Mouse (Mus musculus): Measurements from ENCODE around the gene G2e3. TPM values are rescaled to one million over a fixed set of nuclear protein-coding genes. Genes with fewer than 3 reads are reported as not detected.
A peak's percentile ranks its signal among the peaks of the same experiment; 100 is the strongest.

The G2e3 gene
- polyA plus RNA-seq (2012; rRNA removed) (19.2 and 20.3 TPM in 2 replicates), polyA plus RNA-seq (2014; fragmentation: Nextera tagmentation; extraction: Ambion mirVana) (26.9 and 28.3 TPM in 2 replicates)

- H3K9ac ChIP-seq (ENCODE audit: low read depth, low read length, severe bottlenecking): peak within 1 kb of the TSS; percentile 87
- peak within 1 kb of the TSS; percentile 91 for H3K27ac ChIP-seq (replicated peaks; ENCODE audit: low read depth, low read length)
- DNase-seq (ENCODE audit: low spot score) (peak; percentile 91), ATAC-seq (ENCODE audit: low FRiP score, low read depth) (peak; percentile 97)
- H3K36me3 ChIP-seq (ENCODE audit: control insufficient read depth, insufficient read depth, low read length): peaks cover 14% of the 10 kb centered on the region
- H3K9me3 ChIP-seq (ENCODE audit: control insufficient read depth, low read length): no peaks in the 10 kb centered on the region
- H3K4me3 ChIP-seq (replicated peaks; ENCODE audit: low read length): peak within 1 kb of the TSS; percentile 77
- peak; percentile 90; the same call in 1 of the 2 replicates for TF ChIP-seq POLR2A (IDR thresholded peaks at IDR 0.05; ENCODE audit: borderline replicate concordance, extremely low read depth, insufficient read depth, insufficient read length)
- H3K27me3 ChIP-seq (ENCODE audit: control insufficient read depth, insufficient read depth, low read length): no peaks in the 10 kb centered on the region
- peak within 1 kb of the TSS; percentile 67 for H3K4me2 ChIP-seq (replicated peaks; ENCODE audit: low read depth, low read length, severe bottlenecking)
- under 1% methylated on average over 70 of the region's 70 CpGs for WGBS
- H3K4me1 ChIP-seq (ENCODE audit: control insufficient read depth, insufficient read depth, low read length): peaks cover 10% of the 10 kb centered on the region; the same call in 1 of the 2 replicates
Observed at GRCm38 (mm10) chr12:51347988-51348697, at the start of gene G2e3. G2e3 (plus strand) TSS chr12:51348061.

GRCm38 (mm10) chr12:51323604-51324003 lies 24.3 kb upstream of the G2e3 start:
- no peak overlapping the region for H3K9ac ChIP-seq (ENCODE audit: low read depth, low read length, severe bottlenecking)
- no peak overlapping the region for H3K4me2 ChIP-seq (replicated peaks; ENCODE audit: low read depth, low read length, severe bottlenecking)
- no peaks in the 10 kb centered on the region for H3K9me3 ChIP-seq (ENCODE audit: control insufficient read depth, low read length)
- WGBS: 77% methylated on average over 3 of the region's 3 CpGs
- no peak overlapping the region for H3K27ac ChIP-seq (replicated peaks; ENCODE audit: low read depth, low read length)
- ATAC-seq (ENCODE audit: low FRiP score, low read depth) (no peak), DNase-seq (ENCODE audit: low spot score) (no peak)
- no peaks in the 10 kb centered on the region for H3K36me3 ChIP-seq (ENCODE audit: control insufficient read depth, insufficient read depth, low read length)
- H3K27me3 ChIP-seq (ENCODE audit: control insufficient read depth, insufficient read depth, low read length): no peaks in the 10 kb centered on the region
- no peak overlapping the region for H3K4me3 ChIP-seq (replicated peaks; ENCODE audit: low read length)
- no peaks in the 10 kb centered on the region for H3K4me1 ChIP-seq (ENCODE audit: control insufficient read depth, insufficient read depth, low read length)
- TF ChIP-seq POLR2A (IDR thresholded peaks at IDR 0.05; ENCODE audit: borderline replicate concordance, extremely low read depth, insufficient read depth, insufficient read length): no peak

- Histone ChIP-seq H3K9ac (ENCODE audit: low read depth, low read length, severe bottlenecking) (no peak overlapping the region), H3K36me3 (ENCODE audit: control insufficient read depth, insufficient read depth, low read length) (no peaks in the 10 kb centered on the region), H3K4me1 (ENCODE audit: control insufficient read depth, insufficient read depth, low read length) (no peaks in the 10 kb centered on the region), H3K9me3 (ENCODE audit: control insufficient read depth, low read length) (no peaks in the 10 kb centered on the region), H3K4me2 (replicated peaks; ENCODE audit: low read depth, low read length, severe bottlenecking) (no peak overlapping the region), H3K27ac (replicated peaks; ENCODE audit: low read depth, low read length) (no peak overlapping the region), H3K4me3 (replicated peaks; ENCODE audit: low read length) (no peak overlapping the region), H3K27me3 (ENCODE audit: control insufficient read depth, insufficient read depth, low read length) (no peaks in the 10 kb centered on the region)
- DNase-seq (ENCODE audit: low spot score) (no peak), ATAC-seq (ENCODE audit: low FRiP score, low read depth) (no peak)
- TF ChIP-seq POLR2A (IDR thresholded peaks at IDR 0.05; ENCODE audit: borderline replicate concordance, extremely low read depth, insufficient read depth, insufficient read length): no peak
- 74% methylated on average over 3 of the region's 3 CpGs for WGBS
Observed at GRCm38 (mm10) chr12:51326819-51327218, 21.0 kb upstream of the G2e3 start.

GRCm38 (mm10) chr12:51337014-51337413 lies 10.8 kb upstream of the G2e3 start:
- WGBS: 86% methylated on average over 1 of the region's 1 CpGs
- H3K9ac ChIP-seq (ENCODE audit: low read depth, low read length, severe bottlenecking): no peak overlapping the region

GRCm38 (mm10) chr12:51346121-51346520 lies 1.7 kb upstream of the G2e3 start:
- H3K36me3 ChIP-seq (ENCODE audit: control insufficient read depth, insufficient read depth, low read length): no peaks in the 10 kb centered on the region
- 53% methylated on average over 4 of the region's 4 CpGs for WGBS
- ATAC-seq (ENCODE audit: low FRiP score, low read depth): no peak

More at GRCm38 (mm10) chr12:51337014-51337413, 10.8 kb upstream of the G2e3 start:
- no peaks in the 10 kb centered on the region for H3K4me1 ChIP-seq (ENCODE audit: control insufficient read depth, insufficient read depth, low read length)
- H3K36me3 ChIP-seq (ENCODE audit: control insufficient read depth, insufficient read depth, low read length): no peaks in the 10 kb centered on the region
- no peak for TF ChIP-seq POLR2A (IDR thresholded peaks at IDR 0.05; ENCODE audit: borderline replicate concordance, extremely low read depth, insufficient read depth, insufficient read length)
- no peaks in the 10 kb centered on the region for H3K9me3 ChIP-seq (ENCODE audit: control insufficient read depth, low read length)
- DNase-seq (ENCODE audit: low spot score): no peak
- no peak overlapping the region for H3K4me2 ChIP-seq (replicated peaks; ENCODE audit: low read depth, low read length, severe bottlenecking)
- H3K27me3 ChIP-seq (ENCODE audit: control insufficient read depth, insufficient read depth, low read length): no peaks in the 10 kb centered on the region
- ATAC-seq (ENCODE audit: low FRiP score, low read depth): no peak
- no peak overlapping the region for H3K4me3 ChIP-seq (replicated peaks; ENCODE audit: low read length)
- no peak overlapping the region for H3K27ac ChIP-seq (replicated peaks; ENCODE audit: low read depth, low read length)

More at GRCm38 (mm10) chr12:51346121-51346520, 1.7 kb upstream of the G2e3 start:
- no peaks in the 10 kb centered on the region for H3K27me3 ChIP-seq (ENCODE audit: control insufficient read depth, insufficient read depth, low read length)
- DNase-seq (ENCODE audit: low spot score): no peak
- H3K9me3 ChIP-seq (ENCODE audit: control insufficient read depth, low read length): no peaks in the 10 kb centered on the region
- no peak overlapping the region for H3K4me2 ChIP-seq (replicated peaks; ENCODE audit: low read depth, low read length, severe bottlenecking)
- H3K4me1 ChIP-seq (ENCODE audit: control insufficient read depth, insufficient read depth, low read length): peaks cover 10% of the 10 kb centered on the region; the same call in 1 of the 2 replicates
- no peak overlapping the region for H3K9ac ChIP-seq (ENCODE audit: low read depth, low read length, severe bottlenecking)
- no peak overlapping the region for H3K27ac ChIP-seq (replicated peaks; ENCODE audit: low read depth, low read length)
- H3K4me3 ChIP-seq (replicated peaks; ENCODE audit: low read length): no peak overlapping the region
- no peak for TF ChIP-seq POLR2A (IDR thresholded peaks at IDR 0.05; ENCODE audit: borderline replicate concordance, extremely low read depth, insufficient read depth, insufficient read length)
